Mouse (Mus musculus) neutrophil, adult 83 days (primary cell): ENCODE results near the gene Tmem238l. TPM values are rescaled to one million over a fixed set of nuclear protein-coding genes. Genes with fewer than 3 reads are reported as not detected.

Experiments
- total RNA-seq, 2 experiments: library from RNA; stranded (reverse); gene quantifications; one replicate each; pipeline ENCODE4 v1.2.4; 2023

Gene Tmem238l
- not detected for total RNA-seq

DNA sequence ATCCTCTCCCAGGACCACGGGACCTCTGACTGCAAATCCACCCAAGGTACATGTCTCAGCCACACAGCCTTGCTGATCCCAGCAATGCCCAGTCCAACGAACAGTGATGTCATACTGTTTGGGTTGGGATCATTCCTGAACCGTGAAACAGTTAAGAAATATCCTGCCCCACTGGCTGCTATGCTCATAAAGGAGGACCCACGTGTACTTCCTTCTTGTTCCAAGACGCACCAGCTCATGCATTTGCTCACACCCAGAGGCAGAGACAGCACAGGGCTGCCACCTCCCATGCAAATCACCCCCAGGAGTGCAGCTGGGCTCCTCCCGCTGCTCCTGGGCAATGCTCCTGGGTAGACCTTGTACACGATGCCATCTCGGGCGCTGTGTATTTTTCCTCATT, at the start of gene Tmem238l:
Gene Tmem238l, plus strand, starts transcription at position 336 of the 400 bp plus-strand sequence.

DNA sequence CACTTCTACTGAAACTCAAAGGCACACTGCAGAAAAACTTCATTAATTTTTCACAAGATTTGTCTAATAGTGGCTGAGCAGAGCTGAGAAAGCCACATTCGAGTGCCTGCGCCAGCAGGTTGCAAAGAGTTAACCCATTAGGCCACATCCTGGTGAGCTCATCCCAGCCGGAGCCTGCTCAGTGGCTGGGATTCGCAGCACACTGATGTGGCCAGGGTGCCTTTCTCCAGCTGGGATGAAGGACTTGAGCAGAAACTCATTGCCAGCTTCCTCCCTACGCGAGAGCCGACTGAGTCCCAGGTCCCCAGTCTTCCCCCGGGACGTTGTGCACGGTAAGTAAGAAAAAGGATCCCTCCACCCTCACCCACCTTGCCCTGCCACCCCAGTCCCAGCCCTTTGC, 44.6 kb upstream of the Tmem238l start, which contains the start of gene Pirt:
Gene Pirt, plus strand, starts transcription at position 171 of the 400 bp plus-strand sequence.

Other genes with a start within 250 kb of the Tmem238l start
- not detected for gene Pirt, start 44.7 kb upstream of the Tmem238l start, total RNA-seq
- gene Tmem220, start 68.5 kb downstream of the Tmem238l start, total RNA-seq: 1 to 10 TPM; 1.1 to 1.6 TPM
- 10 to 100 TPM; 22.6 TPM for gene Adprm, start 96.0 kb downstream of the Tmem238l start, total RNA-seq
- 1 to 10 TPM; 4.9 to 5.8 TPM for gene Sco1, start 96.0 kb downstream of the Tmem238l start, total RNA-seq
- not detected for gene Myh3, start 121.7 kb downstream of the Tmem238l start, total RNA-seq
- under 1 TPM; 0.07 to 0.09 TPM for gene Myh2, start 214.4 kb downstream of the Tmem238l start, total RNA-seq
- gene Myh1, start 243.4 kb downstream of the Tmem238l start, total RNA-seq: not detected